Mouse (Mus musculus) liver, postnatal 0 days (tissue): ENCODE measurements at regions not wholly inside any gene's neighbourhood (a gene's known extent, or its start where the extent isn't known, plus 50 kb on each side); places are given as distances from the start of the nearest gene placed in this dataset.

ENCODE experiments used
- ATAC-seq: fragments of 200-750 bp; cut with Nextera tagmentation; 2 replicates; pipeline ENCODE4 v1.8.0; 2017; ENCODE audit warnings: mild to moderate bottlenecking, moderate library complexity
- DNase-seq: peaks from one replicate; pipeline ENCODE4 v3.0.0-alpha.2; 2016
- H3K27ac ChIP-seq: fragments of 300-500 bp; sonication (generic); 2 replicates; pipeline ENCODE4 v1.5.1; 2014; ENCODE audit warnings: antibody characterized with exemption, moderate library complexity, mild to moderate bottlenecking, low read depth
- H3K27me3 ChIP-seq: fragments of 300-500 bp; sonication (generic); 2 replicates; pipeline ENCODE4 v1.6.1; 2014; ENCODE audit warnings: low read length, control low read depth, mixed read lengths; ENCODE audit not compliant: insufficient read depth
- H3K36me3 ChIP-seq: fragments of 300-500 bp; sonication (generic); replicated peaks from 2 replicates; pipeline ENCODE4 v1.6.1; 2014; ENCODE audit warnings: mild to moderate bottlenecking, control low read depth, low read length, moderate library complexity, mixed read lengths; ENCODE audit not compliant: insufficient read depth
- H3K4me1 ChIP-seq: fragments of 300-500 bp; sonication (generic); 2 replicates; pipeline ENCODE4 v1.6.1; 2014; ENCODE audit warnings: antibody characterized with exemption, mild to moderate bottlenecking, control low read depth; ENCODE audit not compliant: insufficient read depth
- H3K4me2 ChIP-seq: fragments of 300-500 bp; sonication (generic); 2 replicates; pipeline ENCODE4 v1.6.1; 2014; ENCODE audit warnings: low read depth, mild to moderate bottlenecking, low read length, moderate library complexity, mixed read lengths
- H3K4me3 ChIP-seq: fragments of 300-500 bp; sonication (generic); 2 replicates; pipeline ENCODE4 v1.5.1; 2014; ENCODE audit warnings: low read depth, low read length
- H3K9ac ChIP-seq: fragments of 300-500 bp; sonication (generic); replicated peaks from 2 replicates; pipeline ENCODE4 v1.6.1; 2014; ENCODE audit warnings: mild to moderate bottlenecking, moderate library complexity
- H3K9me3 ChIP-seq: fragments of 300-500 bp; sonication (generic); 2 replicates; pipeline ENCODE4 v1.6.1; 2016; ENCODE audit warnings: mild to moderate bottlenecking, control low read depth, low read length, mixed read lengths
- CTCF ChIP-seq: sonication (generic); IDR thresholded peaks from 2 replicates; pipeline ENCODE4 v1.5.1; 2016; ENCODE audit warnings: antibody characterized with exemption, low read depth
- EP300 ChIP-seq: IDR thresholded peaks from 2 replicates; pipeline ENCODE4 v1.6.1; 2016; ENCODE audit warnings: antibody characterized with exemption, low read depth, mild to moderate bottlenecking
- WGBS: fragments of 180-500 bp; shearing (Covaris S2); extraction: QIAGEN DNeasy Blood & Tissue Kit; methylation state at CpG from one replicate; pipeline ENCODE4 v1.1.7; 2014; ENCODE audit not compliant: insufficient replicate concordance; 5-methylcytosine and 5-hydroxymethylcytosine counted together

DNA sequence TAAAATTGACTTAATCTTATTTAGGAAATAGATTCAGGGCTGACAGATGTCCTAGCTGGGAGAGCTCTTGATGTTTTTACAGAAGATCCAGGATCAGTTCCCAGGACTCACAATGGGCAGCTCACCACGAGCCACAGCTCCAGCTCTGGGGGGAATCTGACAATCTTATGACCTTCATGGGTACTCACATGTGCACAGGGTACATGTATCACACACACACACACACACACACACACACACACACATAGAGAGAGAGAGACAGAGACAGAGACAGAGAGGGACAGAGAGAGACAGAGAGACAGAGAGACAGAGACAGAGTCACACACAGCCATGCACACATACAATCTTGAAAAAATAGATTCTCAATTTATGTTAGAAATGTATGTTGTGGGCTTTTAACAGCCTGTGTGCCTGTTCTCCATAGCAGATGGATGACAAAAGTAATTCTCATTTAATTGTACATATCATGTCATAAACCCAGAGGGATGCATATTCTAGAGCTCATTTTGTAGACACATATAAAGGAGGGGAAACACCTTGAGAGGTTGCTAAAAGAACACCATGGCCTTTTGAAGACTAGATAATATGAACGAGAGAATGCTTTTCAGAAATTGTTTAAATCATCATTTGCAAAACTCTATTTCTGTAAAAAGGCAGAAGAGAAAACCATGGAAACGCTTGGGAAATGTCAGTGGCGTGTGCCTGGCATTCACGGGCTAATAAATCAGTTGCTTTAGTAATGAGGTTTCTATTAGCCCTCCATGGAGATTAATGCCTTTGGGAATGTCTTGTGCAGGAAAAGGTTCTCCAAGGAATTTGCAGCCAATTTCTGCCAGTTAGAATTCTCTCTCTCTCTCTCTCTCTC, 538.3 kb downstream of the Fat4 start:
- Histone ChIP-seq H3K36me3 (no peaks in the 10 kb centered on the region), H3K4me1 (no peaks in the 10 kb centered on the region), H3K27me3 (no peaks in the 10 kb centered on the region), H3K27ac (no peak overlapping the region), H3K4me2 (no peak overlapping the region), H3K4me3 (no peak overlapping the region), H3K9me3 (no peaks in the 10 kb centered on the region), H3K9ac (no peak overlapping the region)
- ATAC-seq: no peak
- 71% methylated on average over 5 of the region's 5 CpGs for WGBS
- TF ChIP-seq EP300: no peak
- TF ChIP-seq CTCF: no peak
- no peak for DNase-seq

DNA sequence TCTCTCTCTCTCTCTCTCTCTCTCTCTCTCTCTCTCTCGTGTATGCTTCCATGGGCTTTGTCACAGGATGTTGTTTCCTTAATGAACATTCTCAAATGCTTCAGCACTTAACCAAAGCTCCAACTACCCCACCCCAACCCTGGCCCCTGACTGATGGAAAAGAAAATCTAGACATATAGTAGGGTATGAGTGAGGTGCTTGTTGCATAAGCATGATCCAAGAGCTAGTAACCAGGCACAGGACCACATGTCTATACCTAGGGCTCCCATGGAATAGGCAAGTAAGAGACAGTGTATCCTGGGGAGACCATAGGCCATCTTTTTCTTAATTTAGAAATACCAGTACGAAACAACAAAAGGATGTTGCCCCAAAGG, 538.9 kb downstream of the Fat4 start:
- H3K9me3 ChIP-seq: no peaks in the 10 kb centered on the region
- DNase-seq: no peak
- H3K4me2 ChIP-seq: no peak overlapping the region
- no peaks in the 10 kb centered on the region for H3K27me3 ChIP-seq
- ATAC-seq: no peak
- H3K27ac ChIP-seq: no peak overlapping the region
- no peak for TF ChIP-seq EP300
- TF ChIP-seq CTCF: no peak
- no peak overlapping the region for H3K9ac ChIP-seq
- no peaks in the 10 kb centered on the region for H3K36me3 ChIP-seq
- no peak overlapping the region for H3K4me3 ChIP-seq
- 64% methylated on average over 2 of the region's 2 CpGs for WGBS
- H3K4me1 ChIP-seq: no peaks in the 10 kb centered on the region

DNA sequence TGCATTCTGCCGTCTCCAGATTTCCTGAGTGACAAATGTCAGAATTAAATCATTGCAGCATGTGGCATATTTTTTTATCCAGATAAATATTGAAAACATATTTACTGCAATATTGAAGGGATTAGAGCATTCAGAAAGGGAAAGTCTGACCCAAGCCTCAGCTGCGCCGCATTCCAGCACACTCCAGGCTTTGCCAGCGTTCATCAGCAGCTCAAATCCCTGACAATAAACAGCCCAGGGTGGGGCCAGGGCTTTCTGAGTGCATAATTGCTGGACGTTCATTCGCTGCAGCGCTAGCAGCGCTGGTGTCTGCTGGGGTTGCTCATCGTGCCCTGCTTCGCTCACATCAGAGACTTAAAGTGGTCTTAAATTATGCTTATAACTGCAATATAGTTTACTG, 556.6 kb downstream of the Fat4 start:
- no peak overlapping the region for H3K4me2 ChIP-seq
- ATAC-seq: no peak
- no peak for DNase-seq

DNA sequence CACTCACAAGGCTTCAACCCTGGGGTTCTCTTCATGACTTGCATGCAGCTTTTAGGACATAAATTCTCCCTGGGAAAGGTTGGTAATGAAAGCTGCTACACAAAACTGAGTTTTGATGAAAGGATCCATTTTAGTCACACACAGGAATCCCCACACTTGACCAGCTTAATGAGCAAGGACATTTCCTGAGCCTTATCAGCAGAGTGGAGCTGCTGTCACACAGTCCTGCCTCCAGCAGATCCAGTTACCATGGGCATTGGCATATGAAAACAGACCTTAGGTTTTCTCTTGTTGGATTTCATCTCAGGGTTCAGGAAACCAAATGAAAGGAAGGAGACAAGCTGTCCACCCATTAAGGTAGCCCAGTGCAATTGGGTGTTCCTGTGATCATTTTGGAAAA, 568.9 kb downstream of the Fat4 start:
- Histone ChIP-seq H3K9ac (no peak overlapping the region), H3K27ac (no peak overlapping the region), H3K27me3 (no peaks in the 10 kb centered on the region), H3K4me3 (no peak overlapping the region), H3K4me1 (no peaks in the 10 kb centered on the region), H3K4me2 (no peak overlapping the region), H3K36me3 (no peaks in the 10 kb centered on the region), H3K9me3 (no peaks in the 10 kb centered on the region)
- TF ChIP-seq CTCF: no peak
- no peak for TF ChIP-seq EP300
- no peak for DNase-seq
- ATAC-seq: no peak

More for the DNA sequence above, 556.6 kb downstream of the Fat4 start:
- no peaks in the 10 kb centered on the region for H3K9me3 ChIP-seq
- no peaks in the 10 kb centered on the region for H3K4me1 ChIP-seq
- TF ChIP-seq CTCF (no peak), EP300 (no peak)
- H3K9ac ChIP-seq: no peak overlapping the region
- H3K27me3 ChIP-seq: no peaks in the 10 kb centered on the region
- no peak overlapping the region for H3K27ac ChIP-seq
- WGBS: 80% methylated on average over 10 of the region's 10 CpGs
- no peaks in the 10 kb centered on the region for H3K36me3 ChIP-seq
- no peak overlapping the region for H3K4me3 ChIP-seq

DNA sequence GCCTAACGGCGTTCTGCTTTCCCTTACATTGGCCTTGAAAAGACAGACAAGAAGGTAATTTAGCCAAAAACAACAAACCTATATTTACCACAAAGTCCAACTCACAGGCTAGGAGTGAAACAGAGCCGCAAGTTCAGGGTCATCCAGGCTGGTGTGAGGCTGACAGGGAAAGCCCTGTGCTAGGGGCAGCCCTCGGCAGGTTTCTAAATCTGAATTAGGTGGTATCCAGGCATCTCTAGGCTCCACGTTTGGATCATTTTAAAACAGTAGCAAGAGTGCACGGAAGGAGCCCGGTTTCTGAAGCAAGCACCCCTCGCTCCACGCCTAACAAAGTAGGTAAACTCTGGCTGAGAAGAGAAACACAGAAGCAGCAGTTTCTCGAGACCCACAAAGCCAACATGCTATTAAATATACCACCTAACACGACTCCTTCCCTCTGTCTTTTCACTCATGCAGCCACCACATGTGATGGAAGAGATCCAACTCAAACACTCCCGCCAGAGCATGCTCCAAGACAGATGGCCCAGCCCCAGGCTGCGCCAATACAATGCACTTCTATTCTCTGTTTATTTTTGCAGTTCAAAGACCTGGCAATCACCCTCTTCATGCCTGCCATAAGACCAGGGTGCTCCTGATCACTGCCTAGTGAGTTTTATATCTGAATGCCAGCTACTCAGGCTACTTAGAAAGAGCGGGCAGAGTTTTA, 573.6 kb downstream of the Fat4 start:
- Histone ChIP-seq H3K27ac (no peak overlapping the region), H3K9me3 (no peaks in the 10 kb centered on the region), H3K36me3 (no peaks in the 10 kb centered on the region), H3K4me3 (no peak overlapping the region), H3K27me3 (no peaks in the 10 kb centered on the region), H3K4me2 (no peak overlapping the region), H3K9ac (no peak overlapping the region), H3K4me1 (no peaks in the 10 kb centered on the region)
- DNase-seq (no peak), ATAC-seq (no peak)
- TF ChIP-seq CTCF (no peak), EP300 (no peak)
- WGBS: 76% methylated on average over 14 of the region's 14 CpGs

DNA sequence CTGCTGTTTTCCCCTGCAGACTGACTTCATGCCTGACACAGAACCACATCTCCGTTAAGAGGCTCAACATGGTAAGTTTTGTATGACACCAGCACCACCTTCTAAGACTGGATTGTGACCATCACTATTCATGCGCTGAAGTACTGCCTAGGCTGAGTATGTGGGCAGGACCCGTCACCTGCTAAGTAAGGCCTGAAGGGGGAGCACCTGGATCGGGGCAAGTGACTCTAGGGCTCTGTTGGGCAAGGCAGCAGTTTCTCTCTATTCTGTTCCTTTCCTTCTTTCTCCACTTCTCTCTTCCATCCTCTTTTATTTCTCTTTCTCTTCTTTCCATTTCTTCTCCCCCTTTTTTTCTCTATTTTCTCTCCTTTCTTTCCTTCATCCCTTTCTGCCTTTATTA, 574.8 kb downstream of the Fat4 start:
- H3K4me3 ChIP-seq: no peak overlapping the region
- no peaks in the 10 kb centered on the region for H3K36me3 ChIP-seq
- no peaks in the 10 kb centered on the region for H3K4me1 ChIP-seq
- no peak overlapping the region for H3K4me2 ChIP-seq
- ATAC-seq (no peak), DNase-seq (no peak)
- TF ChIP-seq EP300 (no peak), CTCF (no peak)
- no peaks in the 10 kb centered on the region for H3K27me3 ChIP-seq
- WGBS: 75% methylated on average over 4 of the region's 4 CpGs
- H3K9ac ChIP-seq: no peak overlapping the region
- H3K9me3 ChIP-seq: no peaks in the 10 kb centered on the region
- H3K27ac ChIP-seq: no peak overlapping the region
